Mouse (Mus musculus) testis, adult 2 months (tissue): ENCODE results near the gene Erc2.

ENCODE experiments used
- CTCF ChIP-seq: fragments of 200-500 bp; IDR thresholded peaks from 2 replicates; pipeline ENCODE4 v1.5.1; 2012; ENCODE audit warnings: low read depth, mild to moderate bottlenecking, inconsistent platforms, low read length, moderate library complexity; ENCODE audit not compliant: control insufficient read depth, insufficient read depth, insufficient replicate concordance
- POLR2A ChIP-seq: fragments of 200-500 bp; IDR thresholded peaks from 2 replicates; pipeline ENCODE4 v1.6.1; 2012; ENCODE audit warnings: low read depth, mild to moderate bottlenecking, inconsistent platforms, low read length, moderate library complexity; ENCODE audit not compliant: control insufficient read depth

DNA sequence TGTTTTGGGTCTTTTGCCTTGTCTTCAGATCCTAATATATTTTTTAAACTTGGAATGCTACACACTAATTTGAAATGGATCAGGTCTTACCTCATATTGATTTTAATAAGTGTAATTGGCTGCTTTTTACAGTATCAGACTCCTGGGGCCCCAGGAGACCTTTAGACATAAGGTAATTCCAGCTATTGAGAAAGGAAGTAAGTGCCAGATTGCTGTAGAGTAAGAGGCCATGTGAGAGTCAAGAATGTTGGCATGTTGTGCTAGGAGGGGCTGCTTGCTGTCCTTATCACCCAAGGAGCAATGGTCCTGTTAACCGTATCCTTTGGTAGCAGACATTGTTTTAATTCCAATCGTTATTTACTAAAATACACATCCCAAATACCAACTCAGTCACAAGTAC lies 163.3 kb downstream of the Erc2 start:
- TF ChIP-seq CTCF = no peak
- TF ChIP-seq POLR2A = no peak
